Comparison of ENCODE assay signal across 8 mouse cellular contexts in the genomic region with DNA sequence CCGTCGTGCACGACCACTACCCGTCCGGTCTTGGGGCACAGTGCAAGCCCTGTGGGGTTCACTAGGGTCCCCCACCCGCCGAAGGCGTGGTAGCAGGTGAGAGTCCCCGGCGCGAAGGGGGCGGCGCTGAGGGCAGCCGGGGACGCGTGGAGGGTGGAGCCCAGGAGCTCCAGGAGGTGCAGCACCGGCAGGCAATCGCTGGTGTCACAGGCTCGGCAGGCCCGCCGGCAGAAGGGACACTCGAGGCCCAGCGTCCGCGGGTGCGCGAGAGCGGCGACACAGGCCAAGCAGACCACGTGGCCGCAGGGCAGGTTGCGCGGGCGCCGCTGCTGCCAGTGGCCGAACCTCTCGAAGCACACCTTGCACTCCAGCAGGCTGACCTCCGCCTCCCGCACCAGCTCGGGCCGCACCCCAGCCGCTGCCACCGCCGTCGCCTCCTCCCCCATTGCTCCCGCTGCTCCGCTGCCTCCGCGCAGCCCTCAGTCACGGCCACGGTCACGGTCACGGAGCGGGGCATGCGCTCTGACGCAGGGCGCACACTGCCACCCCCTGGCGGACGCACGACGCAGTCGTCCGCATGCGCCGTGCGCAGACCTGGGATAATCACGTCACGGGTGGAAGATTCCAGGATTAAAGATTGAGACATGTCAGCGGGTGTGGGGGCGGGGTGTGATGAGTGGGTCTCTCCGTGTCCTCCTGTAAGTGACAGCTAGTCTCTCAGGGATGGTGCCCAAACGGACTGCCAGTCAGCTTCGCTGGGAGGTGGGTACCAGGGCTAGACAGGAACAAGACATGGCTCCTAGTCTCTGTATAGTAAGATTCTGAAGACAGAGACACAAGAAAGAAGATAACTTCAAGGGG. TPM values are rescaled to one million over a fixed set of nuclear protein-coding genes. Genes with fewer than 3 reads are reported as not detected.
DNase-seq lines count a peak whose midpoint lies in the region; ATAC-seq lines count a peak whose summit lies in the region.

Gene Nhlrc1, minus strand, starts transcription at position 517 of the 861 bp plus-strand sequence.

- peak within 1 kb of the TSS; percentile 62 for H3K9ac ChIP-seq in intestine, embryonic 15.5 days

- no peak within 1 kb of the TSS for H3K27ac ChIP-seq in intestine, embryonic 15.5 days

- peak within 1 kb of the TSS; percentile 62 for H3K4me3 ChIP-seq in intestine, embryonic 15.5 days (replicated peaks)

- H3K36me3 ChIP-seq in intestine, embryonic 15.5 days: no peaks in the 10 kb centered on the region

- intact Hi-C loops in left cerebral cortex, postnatal 14 days (cut with DNase I): loop anchor here (2.0 to 5.0 kb wide), 2 partner anchors 86 to 287 kb away; partner anchors contain the start of genes Kif13a and Nup153

- DNase-seq in adrenal gland, adult 8-10 months: peak; percentile 73
- peak; percentile 75 for DNase-seq in embryo, embryonic 9.5 days (ENCODE audit: extremely low spot score)
- DNase-seq in gastrocnemius, postnatal 4 days (ENCODE audit: low spot score in 2 of 2): peak; percentile 55 to 71
- peak; percentile 82 to 83 for DNase-seq in left cerebral cortex, postnatal 14 days (ENCODE audit: low spot score in 2 of 2)
- peak; percentile 85 to 86 for DNase-seq in right cerebral cortex, postnatal 10 days (ENCODE audit: low spot score in 2 of 2)
- peak; percentile 28 for DNase-seq in urinary bladder, postnatal 10 days (ENCODE audit: low spot score)

- 5% methylated on average over 73 of the region's 73 CpGs for WGBS in intestine, embryonic 15.5 days

- H3K27me3 ChIP-seq in intestine, embryonic 15.5 days (replicated peaks): no peaks in the 10 kb centered on the region

- peaks cover 11% of the 10 kb centered on the region for H3K4me1 ChIP-seq in intestine, embryonic 15.5 days (replicated peaks)

- peak within 1 kb of the TSS; percentile 99 for H3K4me2 ChIP-seq in intestine, embryonic 15.5 days (replicated peaks)

- ATAC-seq in intestine, embryonic 15.5 days: peak; percentile 91
- peak; percentile 86 for ATAC-seq in megakaryocyte-erythroid progenitor cell, adult 5-6 weeks (replicated peaks; ENCODE audit: low FRiP score, low TSS enrichment, poor library complexity, severe bottlenecking)

- H3K9me3 ChIP-seq in intestine, embryonic 15.5 days: no peaks in the 10 kb centered on the region

RNA-seq across cellular contexts. Expression of gene Nhlrc1, which starts in this region (rescaled TPM):
- total RNA-seq in adrenal gland, adult 8-10 months (2022): 1 to 10 TPM; 6.2 to 9.8 (median 8.7) TPM
- 1 to 10 TPM; 3.6 to 3.8 TPM for total RNA-seq in gastrocnemius, postnatal 4 days (2021)
- 3.5 and 3.9 TPM in 2 replicates for polyA plus RNA-seq in intestine, embryonic 15.5 days (2015; fragmentation: Nextera tagmentation; extraction: Ambion mirVana)
- 10 to 100 TPM; 13.9 to 15.7 TPM for total RNA-seq in left cerebral cortex, postnatal 14 days (2021)
- total RNA-seq in megakaryocyte-erythroid progenitor cell, adult 5-6 weeks (2014; fragmentation: Nextera tagmentation): 0.90 and 2.1 TPM in 2 replicates
- 0.75 and 0.80 TPM in 2 replicates for total RNA-seq in megakaryocyte-erythroid progenitor cell, adult 5-6 weeks (2017)

Comparison
In these comparisons a context has a peak if more than half of its experiments do, and no peak if none do; other contexts are left out.
1. DNase-seq: peak in every context shown above with its lines; median percentile 86 in right cerebral cortex, postnatal 10 days; 82 in left cerebral cortex, postnatal 14 days; 75 in embryo, embryonic 9.5 days; 73 in adrenal gland, adult 8-10 months; 63 in gastrocnemius, postnatal 4 days; 28 in urinary bladder, postnatal 10 days.